Mouse (Mus musculus): ENCODE data around the gene Adgrf5. TPM values are rescaled to one million over a fixed set of nuclear protein-coding genes. Genes with fewer than 3 reads are reported as not detected.
A peak's percentile ranks its signal among the peaks of the same experiment; 100 is the strongest.
"Not testable (repeated sequence)": the region's sequence is repeated elsewhere in the genome, so short reads cannot be mapped to it uniquely, and the experiment has no call there.

Gene Adgrf5
- total RNA-seq, 4 experiments from 2014 or later: 31.6 to 43.9 (median 36.7) TPM

DNA sequence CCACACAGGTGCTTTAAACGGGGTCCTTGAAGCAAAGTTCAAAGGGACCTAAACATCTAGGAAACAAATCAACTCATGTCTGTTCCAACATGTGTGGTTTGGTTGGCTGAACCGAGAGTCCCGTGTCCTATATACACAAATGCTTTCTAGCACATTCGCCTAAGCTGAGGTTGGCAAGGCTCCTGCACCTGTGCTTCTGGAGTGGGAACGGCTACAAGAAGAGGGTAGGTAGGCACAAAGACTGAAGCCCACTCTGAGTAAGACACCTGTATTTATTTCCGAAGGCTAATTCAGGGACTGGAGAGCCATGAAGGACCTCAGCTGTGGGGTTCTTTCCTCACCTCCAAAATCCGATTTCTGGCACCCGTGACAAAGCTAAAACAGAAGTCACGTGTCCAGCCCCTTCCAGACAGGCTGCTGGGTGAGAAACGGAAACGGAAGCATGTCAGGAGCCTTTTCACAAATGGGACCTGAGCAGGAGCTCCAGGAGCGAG is 99.5 kb downstream of the Adgrf5 start:
- DNase-seq (ENCODE audit: low spot score in 2 of 2): no peak

DNA sequence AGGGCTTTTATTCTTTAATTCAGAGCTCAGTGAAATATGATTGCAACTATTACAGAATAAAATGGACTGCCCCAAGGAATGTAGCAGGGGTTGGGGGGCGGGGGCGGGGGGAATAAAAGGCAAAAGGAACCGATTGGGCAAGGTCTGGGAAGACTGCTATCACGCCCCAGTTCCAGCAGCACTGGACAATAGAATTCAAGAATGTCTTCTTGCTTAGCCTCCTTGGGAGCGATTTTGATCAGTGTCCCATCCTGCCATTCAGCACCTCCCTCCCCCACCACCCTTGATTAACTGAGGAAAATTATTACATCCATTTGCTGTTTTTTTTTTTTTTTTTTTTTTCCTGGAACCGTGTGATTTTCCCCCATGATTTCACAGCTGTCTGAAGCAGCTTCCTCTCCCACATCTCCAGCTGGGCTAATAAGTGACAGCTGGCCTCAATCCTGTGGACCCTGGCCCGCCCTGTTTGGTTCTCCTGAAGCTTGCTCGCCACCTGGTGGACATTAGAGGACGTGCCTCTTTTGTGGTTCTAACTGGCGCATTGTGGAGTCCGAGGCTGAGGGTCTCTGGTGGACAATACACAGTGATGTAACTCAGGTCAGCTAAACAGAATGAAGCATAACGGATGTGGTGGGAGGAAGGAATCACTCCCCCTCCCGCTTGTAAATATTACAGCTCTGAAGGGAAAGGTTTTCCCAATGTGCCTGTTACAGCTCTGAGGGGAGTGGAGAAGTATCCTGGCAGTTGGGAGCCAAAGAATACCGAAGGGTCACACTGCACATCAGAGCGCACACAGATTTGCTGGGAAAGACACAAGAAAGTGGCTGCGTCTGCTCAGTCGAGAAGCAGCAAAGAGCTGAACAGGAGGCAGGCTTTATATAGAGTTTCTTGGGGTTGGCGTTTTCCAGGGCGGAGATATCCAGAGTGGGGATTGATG is 100.3 kb downstream of the Adgrf5 start:
- peak; percentile 23 to 24 for DNase-seq (ENCODE audit: low spot score in 2 of 2)

DNA sequence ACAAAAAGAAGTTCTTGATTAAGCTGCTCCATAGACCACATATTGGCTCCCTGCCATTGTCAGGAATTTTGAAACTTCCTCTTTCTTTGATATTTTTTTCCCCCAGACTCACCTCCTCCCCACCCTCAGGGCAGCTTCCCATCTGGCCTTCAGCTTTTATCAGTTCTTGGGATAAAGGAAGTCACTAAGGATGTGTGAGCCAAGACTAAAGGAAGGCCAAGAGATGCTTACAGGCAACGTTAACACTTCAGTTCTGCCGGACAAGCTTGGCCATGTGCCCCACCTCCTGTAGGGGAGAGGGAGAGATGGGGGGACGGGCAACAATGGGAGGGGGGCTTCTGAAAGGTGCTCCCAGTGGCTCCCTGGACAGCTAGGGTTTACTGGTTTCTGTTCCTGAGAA is 109.8 kb downstream of the Adgrf5 start:
- no peak for DNase-seq (ENCODE audit: low spot score in 2 of 2)

DNA sequence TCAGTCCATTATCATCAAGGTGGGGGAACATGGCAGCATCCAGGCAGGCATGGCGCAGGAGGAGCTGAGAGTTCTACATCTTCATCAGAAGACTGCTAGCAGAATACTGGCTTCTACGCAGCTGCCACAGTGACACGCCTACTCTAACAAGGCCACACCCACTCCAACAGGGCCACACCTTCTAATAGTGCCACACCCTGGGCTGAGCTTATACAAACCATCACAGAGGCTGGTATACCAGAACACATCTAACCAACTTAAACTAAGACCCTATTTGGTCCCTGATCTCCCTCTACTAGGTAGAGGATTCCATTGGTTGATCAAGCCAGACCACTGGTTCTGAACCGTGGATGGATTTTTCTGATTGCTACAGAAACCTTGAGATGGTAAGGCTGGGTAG is 112.3 kb downstream of the Adgrf5 start:
- DNase-seq (ENCODE audit: low spot score in 2 of 2): no peak

DNA sequence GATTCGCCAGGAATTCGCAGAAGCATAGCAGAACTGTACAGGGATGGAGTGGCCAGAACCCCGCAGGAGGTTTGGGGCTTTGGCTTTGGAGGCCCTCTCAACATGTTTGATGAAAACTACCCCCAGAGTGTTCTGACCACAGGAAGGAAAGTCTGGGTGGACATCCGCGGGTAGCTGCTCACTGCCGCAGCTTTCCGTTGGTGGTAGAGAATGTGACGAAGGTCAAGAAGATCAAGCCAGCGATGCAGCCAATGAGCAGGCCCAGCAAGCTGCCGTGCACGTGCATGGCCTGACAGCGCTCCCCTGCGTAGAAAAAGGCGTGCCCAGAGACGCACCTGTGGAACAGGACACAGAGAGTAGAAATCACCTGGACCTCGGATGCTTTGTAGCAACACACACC is 114.5 kb downstream of the Adgrf5 start:
- no peak for DNase-seq (ENCODE audit: low spot score in 2 of 2)

DNA sequence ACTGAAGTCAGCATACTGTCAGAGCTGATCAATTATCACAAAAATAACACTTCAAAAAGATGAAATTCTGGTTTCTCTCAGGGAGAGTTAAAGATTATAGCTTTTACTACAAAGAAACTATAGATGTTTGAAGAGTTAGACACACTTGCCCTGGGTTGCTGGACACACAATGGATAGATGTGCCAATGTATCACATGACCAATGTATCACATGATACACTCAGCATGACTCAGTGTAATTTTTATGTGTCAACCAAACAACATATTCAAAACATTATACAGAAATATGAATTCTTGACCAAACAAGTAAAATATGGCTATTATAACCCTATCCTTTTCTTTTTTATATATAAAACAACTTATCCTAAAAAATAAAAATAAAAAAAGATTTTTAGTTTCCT is 117.4 kb downstream of the Adgrf5 start:
- no peak for DNase-seq (ENCODE audit: low spot score in 2 of 2)

DNA sequence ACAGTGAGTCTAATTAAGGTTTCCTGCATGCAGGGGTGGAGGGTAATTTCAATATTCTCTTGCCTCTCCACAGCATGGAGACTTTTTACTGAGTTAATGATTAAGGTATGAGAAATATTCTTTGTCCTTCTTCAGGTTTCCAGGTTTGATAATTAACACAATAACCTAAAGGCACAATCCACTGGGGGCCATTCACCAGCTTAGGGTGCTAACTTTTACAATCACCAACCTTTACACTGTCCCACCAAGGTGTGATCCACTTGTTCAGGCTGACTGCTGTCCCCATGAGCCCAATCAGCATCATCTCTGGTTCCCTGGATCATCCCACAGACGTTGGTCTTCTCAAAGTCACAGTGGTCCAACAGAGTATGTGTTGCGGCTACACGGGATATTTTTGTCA is 125.7 kb downstream of the Adgrf5 start:
- DNase-seq (ENCODE audit: low spot score in 2 of 2): no peak

DNA sequence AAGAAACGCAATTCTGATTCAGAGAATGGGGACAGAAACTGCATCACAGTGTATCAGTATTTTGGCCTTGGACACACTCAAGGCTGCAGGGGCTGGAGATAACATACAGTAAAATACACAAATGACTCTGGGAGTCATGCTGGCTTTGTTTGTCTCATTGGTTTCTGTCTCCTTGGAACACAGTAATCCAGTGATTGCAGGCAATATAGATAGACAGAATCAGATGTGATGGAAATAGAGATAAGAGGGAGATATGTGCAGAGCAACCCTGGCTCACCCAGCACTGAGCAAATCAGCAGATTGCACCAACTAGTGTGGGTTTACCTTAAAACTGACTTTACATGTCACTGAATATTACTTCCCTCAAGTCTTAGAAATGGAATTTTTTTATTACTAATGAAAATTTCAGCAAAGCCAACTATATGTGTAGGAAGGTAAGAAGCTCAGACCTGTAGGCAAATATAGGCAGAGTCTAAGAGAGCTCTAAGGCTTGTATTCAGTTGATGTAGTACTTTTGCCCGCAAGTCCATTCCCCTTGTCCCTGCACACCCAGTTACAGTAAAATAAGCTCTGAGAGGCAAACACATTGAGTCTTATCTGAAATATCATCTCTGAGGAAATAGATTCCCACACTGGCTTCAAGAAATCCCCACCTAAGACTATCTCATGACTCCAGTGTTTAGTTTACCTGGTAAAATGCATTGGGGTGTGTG is 128.3 kb downstream of the Adgrf5 start:
- DNase-seq (ENCODE audit: low spot score in 2 of 2): no peak

DNA sequence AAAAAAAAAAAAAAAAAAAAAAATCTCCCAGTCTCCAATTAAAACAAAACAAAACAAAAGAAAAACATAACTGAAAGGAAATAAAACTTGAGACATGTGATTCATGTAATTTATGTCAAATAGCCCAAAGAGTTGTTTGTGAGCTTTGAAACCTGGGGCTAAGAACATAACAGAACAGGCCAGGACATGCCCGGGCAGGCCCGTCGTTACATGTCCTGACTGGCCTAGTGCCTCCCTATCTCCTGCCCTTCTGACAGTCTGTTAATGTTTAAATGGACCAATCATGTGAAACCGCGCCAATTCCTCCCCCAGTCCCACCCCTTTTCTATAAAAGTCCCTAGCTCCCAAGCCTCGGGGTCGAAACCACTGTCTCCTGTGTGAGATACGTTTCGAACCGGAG is 130.1 kb downstream of the Adgrf5 start:
- not testable (repeated sequence) for DNase-seq (ENCODE audit: low spot score in 2 of 2)

DNA sequence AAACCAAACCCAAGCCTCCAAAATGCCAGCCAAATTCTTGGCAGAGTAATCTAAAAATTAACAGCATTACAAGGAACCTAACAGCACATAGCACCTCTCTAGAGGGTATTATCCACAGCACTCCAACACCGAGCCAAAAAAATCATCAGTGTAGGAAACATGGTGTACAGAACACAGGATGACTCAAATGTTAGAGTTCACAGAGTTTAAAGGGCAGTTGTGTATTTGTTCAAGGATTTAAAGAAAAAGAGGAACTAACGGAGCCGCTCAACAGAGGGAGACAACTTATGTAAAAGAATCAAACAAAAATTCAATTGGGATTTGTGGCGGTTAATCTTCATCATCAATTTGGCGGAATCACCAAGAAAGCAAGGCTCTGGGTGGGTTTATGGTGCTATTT is 135.3 kb downstream of the Adgrf5 start:
- DNase-seq (ENCODE audit: low spot score in 2 of 2): no peak

DNA sequence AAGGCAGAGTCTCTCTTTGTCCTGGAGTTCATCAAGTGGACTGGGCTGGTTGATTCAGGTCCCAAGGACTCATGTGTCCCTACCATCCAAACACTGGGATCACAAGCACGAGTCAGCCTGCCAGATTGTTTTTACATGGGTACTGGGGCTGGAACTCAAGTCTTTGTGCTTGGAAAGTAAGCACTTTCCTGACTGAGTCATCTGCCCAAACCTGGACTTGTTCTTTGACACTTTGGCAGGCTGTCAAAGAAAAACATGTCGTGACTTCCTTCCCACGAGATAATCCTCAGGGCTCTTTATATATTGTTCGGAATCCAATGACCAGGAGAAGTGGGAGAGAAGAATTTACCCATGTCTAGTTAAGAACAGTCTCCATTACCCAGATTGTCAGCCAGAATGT is 137.3 kb downstream of the Adgrf5 start:
- no peak for DNase-seq (ENCODE audit: low spot score in 2 of 2)

DNA sequence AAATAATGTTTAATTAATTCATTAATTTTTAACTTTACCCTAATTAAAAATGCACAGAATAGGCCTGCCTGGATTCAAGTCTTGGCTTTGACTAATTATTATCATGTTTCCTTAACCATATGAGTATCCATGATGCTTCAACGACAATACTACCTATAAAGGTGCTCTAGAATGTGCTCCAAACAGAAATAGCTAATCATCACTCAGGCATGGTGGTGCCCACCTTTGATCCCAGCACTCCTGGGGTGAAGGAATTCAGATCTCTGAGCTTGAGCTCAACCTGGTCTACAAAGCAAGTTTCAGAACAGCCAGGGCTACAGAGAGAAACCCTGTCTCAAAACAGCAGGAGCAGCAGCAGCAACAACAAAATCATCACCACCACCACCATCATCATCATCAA is 140.3 kb downstream of the Adgrf5 start:
- DNase-seq (ENCODE audit: low spot score in 2 of 2): no peak

DNA sequence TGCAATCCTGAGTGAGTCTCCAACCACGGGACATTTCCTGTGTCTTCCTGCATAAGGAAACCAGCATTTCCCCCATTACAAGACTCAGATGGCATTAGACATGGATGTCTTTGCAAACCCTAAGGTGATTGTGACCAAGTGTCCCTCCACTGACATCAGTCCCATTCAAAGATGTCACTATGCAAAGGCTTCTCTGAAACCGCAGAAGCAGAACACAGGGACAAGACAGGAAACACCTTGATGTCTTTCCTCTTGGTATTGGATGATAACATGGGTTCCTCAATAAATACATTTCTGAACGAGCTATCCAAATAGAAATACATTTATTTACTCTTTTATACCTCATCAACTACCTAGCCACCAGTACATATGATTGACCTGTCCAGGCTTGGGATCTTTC is 141.0 kb downstream of the Adgrf5 start:
- no peak for DNase-seq (ENCODE audit: low spot score in 2 of 2)

DNA sequence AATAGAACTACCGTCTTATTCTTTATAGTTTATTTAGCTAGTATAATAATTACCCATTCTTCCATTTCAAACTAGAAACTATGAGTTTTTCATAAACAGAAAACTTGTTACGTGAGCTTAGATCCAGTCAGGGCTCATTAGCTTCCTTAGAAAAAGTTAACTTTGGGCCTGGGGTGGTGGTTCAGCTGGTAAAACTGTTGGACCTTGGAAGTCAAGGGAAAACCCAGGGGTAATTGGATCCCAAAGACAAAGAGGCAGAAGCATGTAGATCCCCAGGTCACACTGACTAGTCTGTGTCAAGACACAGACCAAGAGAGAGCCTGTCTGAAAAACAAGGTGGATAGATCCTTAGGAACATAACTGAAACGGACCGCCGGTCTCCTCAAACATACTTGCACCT is 141.4 kb downstream of the Adgrf5 start:
- no peak for DNase-seq (ENCODE audit: low spot score in 2 of 2)

DNA sequence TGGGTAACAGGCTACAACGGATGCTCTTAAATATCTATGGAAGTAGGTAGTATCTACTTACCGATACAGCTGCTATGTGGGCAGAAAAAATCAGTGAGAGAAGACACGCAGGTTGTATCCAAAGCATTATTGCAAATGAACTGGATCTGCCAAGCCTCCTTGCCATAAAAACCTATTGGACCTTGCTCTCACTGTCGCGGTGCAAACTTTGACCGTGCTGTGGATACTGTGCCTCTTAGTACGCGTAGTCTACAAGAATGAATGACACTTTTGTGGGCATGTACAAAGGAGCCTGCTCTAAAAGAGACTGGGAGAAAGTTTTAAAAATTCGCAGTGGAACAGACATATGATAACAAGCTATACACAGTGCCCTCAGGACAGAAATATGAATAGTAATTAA is 142.3 kb downstream of the Adgrf5 start, which contains the start of gene Mep1a:
Gene Mep1a, minus strand, starts transcription at position 221 of the 400 bp plus-strand sequence.
- DNase-seq (ENCODE audit: low spot score in 2 of 2): no peak

DNA sequence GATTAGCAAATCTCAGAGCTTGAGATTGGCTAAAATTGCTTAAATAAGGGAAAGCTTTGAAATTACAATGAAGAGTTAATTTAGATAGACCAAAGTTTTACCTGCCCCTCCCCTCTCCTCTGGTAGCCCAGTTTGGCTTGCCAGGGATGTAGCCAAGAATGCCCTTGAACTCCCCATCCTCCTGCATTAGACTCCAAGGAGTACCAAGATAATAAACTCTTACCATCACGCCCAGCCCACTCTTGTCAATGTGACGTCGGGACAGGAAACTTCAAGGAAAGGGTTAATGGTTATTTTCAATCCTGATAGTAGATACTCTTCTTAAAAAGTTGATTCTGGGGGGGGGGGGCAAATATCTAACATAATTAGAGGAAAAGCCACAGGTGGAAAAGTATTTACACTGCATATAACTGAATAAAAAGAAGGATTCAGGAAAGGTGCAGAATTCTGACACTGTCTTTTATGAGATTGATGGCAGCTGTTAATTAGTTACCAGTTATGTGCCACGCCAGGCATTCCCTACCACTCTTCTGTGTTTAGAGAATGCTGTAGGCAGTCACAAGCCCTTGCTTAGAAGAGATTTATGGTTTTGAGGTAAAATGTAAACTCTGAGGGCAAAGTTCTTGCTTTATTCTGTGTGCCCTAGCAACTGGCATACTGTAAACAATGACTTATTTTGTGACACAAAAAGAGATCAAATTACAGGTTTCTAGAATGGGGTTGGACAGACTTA is 143.8 kb downstream of the Adgrf5 start:
- DNase-seq (ENCODE audit: low spot score in 2 of 2): no peak

DNA sequence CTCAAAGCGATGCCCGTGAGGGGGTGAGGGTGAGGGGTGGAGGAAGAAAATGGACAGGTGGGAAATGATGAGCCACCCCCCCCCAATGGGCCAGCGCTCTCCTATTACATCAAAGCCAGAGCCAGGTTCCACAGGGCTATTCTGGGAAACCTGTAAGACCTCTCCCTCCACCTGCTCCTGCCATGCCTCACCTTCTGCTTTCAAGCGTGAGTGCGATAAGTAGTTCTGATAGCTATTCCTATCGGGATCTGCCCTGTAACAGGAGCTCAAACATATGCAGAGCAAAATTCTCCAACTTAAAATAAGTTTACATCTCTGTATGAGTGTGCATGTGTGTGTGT is 144.3 kb downstream of the Adgrf5 start:
- DNase-seq (ENCODE audit: low spot score in 2 of 2): no peak

Other genes starting within 250 kb of the Adgrf5 start
- gene Adgrf1, start 90.1 kb upstream of the Adgrf5 start, total RNA-seq (2022): not detected
- gene Mep1a, start 142.4 kb downstream of the Adgrf5 start, total RNA-seq (2022): not detected
- gene Ankrd66, start 183.2 kb downstream of the Adgrf5 start, total RNA-seq (2022): under 1 TPM in 1 of 4 experiments, not detected in 3; 0.39 TPM
- 100 to 1,000 TPM in 1 of 4 experiments, 10 to 100 TPM in 3; 83.8 to 107 (median 92.0) TPM for gene Pla2g7, start 207.6 kb downstream of the Adgrf5 start, total RNA-seq (2022)

Data from left cerebral cortex, adult 8-10 months (tissue).